Mouse (Mus musculus): Measurements from ENCODE around the gene Rapgef3. TPM values are rescaled to one million over a fixed set of nuclear protein-coding genes. Genes with fewer than 3 reads are reported as not detected.

Gene Rapgef3
- total and polyA plus RNA-seq, 3 experiments: 2.5 to 3.4 (median 3.2) TPM

DNA sequence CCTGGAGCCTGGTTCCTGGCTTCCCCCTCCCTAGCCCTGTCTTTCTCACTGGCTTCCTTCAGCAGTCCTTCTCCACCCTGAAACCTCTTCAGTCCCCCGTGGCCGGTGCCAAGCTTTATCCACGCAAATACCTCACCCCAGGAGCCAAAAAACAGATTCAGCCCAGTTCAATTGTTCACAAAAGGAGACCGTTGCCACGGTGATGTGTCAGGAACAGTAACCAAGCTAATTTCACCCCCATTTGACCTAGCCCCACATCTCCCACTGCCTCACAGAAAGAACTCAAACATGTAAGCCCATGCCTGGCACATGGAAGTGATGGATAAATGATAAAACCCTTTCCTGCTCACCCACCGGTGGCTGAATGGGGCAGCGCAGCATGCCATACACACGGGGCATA, 1.6 kb downstream of the Rapgef3 start:
- Histone ChIP-seq H3K9me3 (replicated peaks; ENCODE audit: low read length) (no peaks in the 10 kb centered on the region), H3K36me3 (replicated peaks in 1 of 2; ENCODE audit: control insufficient read depth in 1 of 2, insufficient read depth in 1 of 2, low read length in 1 of 2) (no peaks in the 10 kb centered on the region), H3K79me2 (replicated peaks; ENCODE audit: control insufficient read depth, extremely low read depth, insufficient read depth, poor library complexity, severe bottlenecking) (no peaks in the 10 kb centered on the region), H3K4me1 (ENCODE audit: control insufficient read depth in 1 of 2, insufficient read depth in 2 of 2) (peaks cover 30 to 65% of the 10 kb centered on the region in 2 experiments), H3K4me2 (ENCODE audit: insufficient read depth, low read depth, poor library complexity, severe bottlenecking) (no peak overlapping the region), H3K27ac (ENCODE audit: insufficient read depth, low read depth) (no peak overlapping the region), H3K27me3 (replicated peaks) (peaks cover 10% of the 10 kb centered on the region), H3K9ac (ENCODE audit: insufficient read depth, low read depth) (no peak overlapping the region), H3K4me3 (replicated peaks in 1 of 3; ENCODE audit: low read depth in 2 of 3, low read length in 2 of 3, poor library complexity in 1 of 3) (no peak overlapping the region)
- DNase-seq (ENCODE audit: extremely low read depth): no peak
- TF ChIP-seq ELF1 (IDR thresholded peaks at IDR 0.05; ENCODE audit: low read depth, low read length) (no peak), MAFK (IDR thresholded peaks at IDR 0.05; ENCODE audit: insufficient replicate concordance, low read length) (no peak), MAX (IDR thresholded peaks at IDR 0.05; ENCODE audit: low read length) (no peak), EP300 (IDR thresholded peaks at IDR 0.05; ENCODE audit: low read length) (no peak), RCOR1 (conservative IDR thresholded peaks at IDR 0.05; ENCODE audit: low read depth, low read length) (no peak)
- in situ Hi-C loops (cut with MboI; ENCODE audit: low pct_ligation_motif_present, low pct_unique_long_range_greater_than_20kb, low sequenced_read_pairs): no loop called here
- dilution Hi-C loops (cut with MboI; ENCODE audit: extremely low pct_ligation_motif_present, extremely low pct_unique_long_range_greater_than_20kb, low sequenced_read_pairs): no loop called here

DNA sequence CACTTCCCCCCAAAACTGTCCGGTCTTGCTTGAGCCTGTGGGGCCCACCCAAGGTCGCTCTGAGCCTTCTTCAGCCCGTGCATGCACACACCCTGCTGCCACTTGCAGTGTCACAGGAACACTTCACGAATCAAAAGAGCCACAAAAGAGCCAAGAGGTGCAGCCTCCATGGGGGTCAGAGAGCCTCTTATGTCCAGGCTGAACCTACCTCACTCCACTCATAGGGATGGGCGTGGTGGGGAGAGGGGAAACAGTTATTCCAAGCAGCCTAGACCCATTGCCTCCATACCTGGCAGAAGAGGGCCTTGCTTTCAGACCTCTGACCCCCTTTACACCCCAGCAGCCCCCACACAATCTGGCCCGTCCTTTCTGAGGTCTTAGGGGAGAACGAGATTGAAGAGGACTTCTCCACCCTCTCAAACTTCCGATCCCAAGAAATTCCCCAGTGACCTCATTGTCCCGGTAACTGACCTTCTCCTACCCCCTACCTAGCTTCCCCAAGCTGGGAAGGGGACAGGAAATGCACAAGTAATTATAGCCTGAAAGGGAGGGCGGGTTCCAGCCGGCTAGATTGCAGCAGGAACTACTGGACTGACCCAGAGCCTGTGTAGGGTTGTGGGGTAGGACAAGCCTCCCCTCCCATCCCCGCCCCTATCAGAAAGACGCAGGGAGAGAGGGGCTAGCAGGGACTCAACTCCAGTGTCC, 2.5 kb downstream of the Rapgef3 start:
- DNase-seq (ENCODE audit: extremely low read depth): no peak
- dilution Hi-C loops (cut with MboI; ENCODE audit: extremely low pct_ligation_motif_present, extremely low pct_unique_long_range_greater_than_20kb, low sequenced_read_pairs): no loop called here

DNA sequence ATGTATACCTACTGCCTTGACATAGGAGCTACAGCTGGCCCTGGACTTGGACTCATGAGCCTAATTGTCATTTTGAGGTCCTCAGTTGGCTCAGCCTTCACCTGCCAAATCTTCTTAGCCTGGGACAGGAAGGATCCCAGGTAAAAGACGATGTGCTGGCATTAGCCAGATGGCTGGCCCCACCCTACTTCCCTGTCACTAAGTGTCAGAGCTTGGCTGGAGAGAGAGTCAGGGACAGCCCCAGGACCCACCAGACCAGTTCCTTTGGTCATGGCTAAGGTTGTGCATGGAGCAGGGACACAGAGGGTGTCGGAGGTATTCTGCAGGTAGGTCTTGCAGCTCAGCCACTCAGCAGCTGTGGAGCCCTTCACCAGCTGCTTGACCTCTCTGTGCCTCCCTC, 3.2 kb downstream of the Rapgef3 start:
- DNase-seq (ENCODE audit: extremely low read depth): no peak
- no peak overlapping the region for H3K27ac ChIP-seq (ENCODE audit: insufficient read depth, low read depth)
- no peak for TF ChIP-seq NELFE (IDR thresholded peaks at IDR 0.05; ENCODE audit: low read depth, low read length)
- no peak for TF ChIP-seq MYC (IDR thresholded peaks at IDR 0.05; ENCODE audit: low read depth, low read length)
- no peak for TF ChIP-seq MXI1 (IDR thresholded peaks at IDR 0.05; ENCODE audit: low read depth, low read length)
- peaks cover 30 to 73% of the 10 kb centered on the region in 2 experiments for H3K4me1 ChIP-seq (ENCODE audit: control insufficient read depth in 1 of 2, insufficient read depth in 2 of 2)
- H3K79me2 ChIP-seq (replicated peaks; ENCODE audit: control insufficient read depth, extremely low read depth, insufficient read depth, poor library complexity, severe bottlenecking): no peaks in the 10 kb centered on the region
- no peak overlapping the region for H3K9ac ChIP-seq (ENCODE audit: insufficient read depth, low read depth)
- no peak overlapping the region for H3K4me3 ChIP-seq (replicated peaks in 1 of 3; ENCODE audit: low read depth in 2 of 3, low read length in 2 of 3, poor library complexity in 1 of 3)
- H3K27me3 ChIP-seq (replicated peaks): peaks cover 6% of the 10 kb centered on the region
- in situ Hi-C loops (cut with MboI; ENCODE audit: low pct_ligation_motif_present, low pct_unique_long_range_greater_than_20kb, low sequenced_read_pairs) (no loop called here), dilution Hi-C loops (cut with MboI; ENCODE audit: extremely low pct_ligation_motif_present, extremely low pct_unique_long_range_greater_than_20kb, low sequenced_read_pairs) (no loop called here)
- peaks cover 0 to 9% of the 10 kb centered on the region in 2 experiments for H3K36me3 ChIP-seq (replicated peaks in 1 of 2; ENCODE audit: control insufficient read depth in 1 of 2, insufficient read depth in 1 of 2, low read length in 1 of 2)
- no peaks in the 10 kb centered on the region for H3K9me3 ChIP-seq (replicated peaks; ENCODE audit: low read length)
- H3K4me2 ChIP-seq (ENCODE audit: insufficient read depth, low read depth, poor library complexity, severe bottlenecking): no peak overlapping the region

More for the DNA sequence above, 2.5 kb downstream of the Rapgef3 start:
- H3K9ac ChIP-seq (ENCODE audit: insufficient read depth, low read depth): no peak overlapping the region
- H3K4me2 ChIP-seq (ENCODE audit: insufficient read depth, low read depth, poor library complexity, severe bottlenecking): no peak overlapping the region
- in situ Hi-C loops (cut with MboI; ENCODE audit: low pct_ligation_motif_present, low pct_unique_long_range_greater_than_20kb, low sequenced_read_pairs): no loop called here
- TF ChIP-seq ETS1 (conservative IDR thresholded peaks at IDR 0.05; ENCODE audit: low read depth, low read length): no peak
- TF ChIP-seq ELF1 (IDR thresholded peaks at IDR 0.05; ENCODE audit: low read depth, low read length): no peak
- no peak for TF ChIP-seq ZMIZ1 (IDR thresholded peaks at IDR 0.05; ENCODE audit: low read depth, low read length)
- H3K9me3 ChIP-seq (replicated peaks; ENCODE audit: low read length): no peaks in the 10 kb centered on the region
- H3K4me1 ChIP-seq (ENCODE audit: control insufficient read depth in 1 of 2, insufficient read depth in 2 of 2): peaks cover 30 to 67% of the 10 kb centered on the region in 2 experiments
- H3K27me3 ChIP-seq (replicated peaks): peaks cover 8% of the 10 kb centered on the region
- H3K36me3 ChIP-seq (replicated peaks in 1 of 2; ENCODE audit: control insufficient read depth in 1 of 2, insufficient read depth in 1 of 2, low read length in 1 of 2): peaks cover 0 to 3% of the 10 kb centered on the region in 2 experiments
- no peak overlapping the region for H3K4me3 ChIP-seq (replicated peaks in 1 of 3; ENCODE audit: low read depth in 2 of 3, low read length in 2 of 3, poor library complexity in 1 of 3)
- no peaks in the 10 kb centered on the region for H3K79me2 ChIP-seq (replicated peaks; ENCODE audit: control insufficient read depth, extremely low read depth, insufficient read depth, poor library complexity, severe bottlenecking)
- H3K27ac ChIP-seq (ENCODE audit: insufficient read depth, low read depth): no peak overlapping the region
